Mouse (Mus musculus) olfactory bulb, adult 2 months (tissue): Measurements from ENCODE around the gene C1qbp. TPM values are rescaled to one million over a fixed set of nuclear protein-coding genes. Genes with fewer than 3 reads are reported as not detected.

Experiments used
- H3K27ac ChIP-seq: fragments of 200-500 bp; 2 replicates; pipeline ENCODE4 v1.5.1; 2012; ENCODE audit warnings: low read depth, low read length; ENCODE audit not compliant: insufficient read depth
- H3K4me1 ChIP-seq: fragments of 200-500 bp; 2 replicates; pipeline ENCODE4 v1.6.1; 2012; ENCODE audit warnings: low read length; ENCODE audit not compliant: control insufficient read depth, insufficient read depth
- H3K4me3 ChIP-seq: fragments of 200-500 bp; 2 replicates; pipeline ENCODE4 v1.5.1; 2012; ENCODE audit warnings: mild to moderate bottlenecking, low read depth, low read length, moderate library complexity; ENCODE audit not compliant: insufficient read depth
- CTCF ChIP-seq: fragments of 200-500 bp; IDR thresholded peaks from 2 replicates; pipeline ENCODE4 v1.5.1; 2012; ENCODE audit warnings: low read depth, mild to moderate bottlenecking, low read length, moderate library complexity; ENCODE audit not compliant: insufficient read depth
- POLR2A ChIP-seq: fragments of 200-500 bp; IDR thresholded peaks from 2 replicates; pipeline ENCODE4 v1.6.1; 2012; ENCODE audit warnings: mild to moderate bottlenecking, low read depth, low read length, moderate library complexity; ENCODE audit not compliant: insufficient read depth
- WGBS: fragments of 180-500 bp; shearing (Covaris S2); methylation state at CpG from one replicate; pipeline ENCODE4 v1.1.7; 2018; 5-methylcytosine and 5-hydroxymethylcytosine counted together
- polyA plus RNA-seq: library from polyadenylated mRNA; stranded (reverse); fragments of >200 nt; gene quantifications from 2 replicates; pipeline ENCODE4 v1.2.4, GENCODE M21; 2012; ENCODE audit warnings: low replicate concordance; ENCODE audit not compliant: missing spikeins, insufficient read depth, insufficient read length

C1qbp gene
- polyA plus RNA-seq, 1 experiment, result not detected

DNA sequence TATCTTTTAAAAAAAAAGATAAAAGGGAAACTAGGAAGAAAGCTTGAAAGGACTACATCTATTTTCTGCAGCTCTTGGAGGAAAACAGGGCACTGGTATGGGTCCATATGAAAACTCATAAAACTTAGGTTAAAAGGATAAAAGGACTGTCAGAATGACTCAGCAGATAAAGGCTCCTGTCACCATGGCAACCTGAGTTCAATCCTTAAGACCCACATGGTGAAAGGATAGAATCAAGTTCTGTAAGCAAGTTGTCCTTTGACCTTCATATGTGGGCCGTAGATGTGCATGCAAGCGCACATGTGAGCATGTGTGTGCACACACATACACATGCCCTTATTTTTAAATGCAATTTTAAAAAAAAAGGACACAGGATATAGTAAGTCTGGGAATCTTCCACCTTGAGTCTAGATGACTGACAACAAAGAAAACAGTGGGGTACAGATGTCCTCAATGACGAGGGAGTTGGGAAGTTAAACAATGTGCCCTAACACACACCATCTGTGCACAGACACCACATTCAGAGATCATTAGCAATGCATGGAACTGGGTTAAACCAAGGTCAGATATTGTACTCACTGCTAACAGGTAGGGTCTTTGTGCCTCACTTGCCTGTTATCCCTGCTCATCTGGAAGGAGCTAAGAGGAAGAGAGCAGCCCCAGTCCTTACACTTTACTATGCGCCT lies 18.5 kb downstream of the C1qbp start:
- H3K4me3 ChIP-seq, result no peak overlapping the region
- H3K27ac ChIP-seq, result no peak overlapping the region
- H3K4me1 ChIP-seq, result peaks cover 2% of the 10 kb centered on the region; the same call in 1 of the 2 replicates
- no peak for TF ChIP-seq CTCF
- TF ChIP-seq POLR2A, result no peak
- WGBS, result 81% methylated on average over 4 of the region's 4 CpGs

- TF ChIP-seq CTCF, result no peak
- TF ChIP-seq POLR2A, result no peak
- no peaks in the 10 kb centered on the region for H3K4me1 ChIP-seq
- no peak overlapping the region for H3K27ac ChIP-seq
- no peak overlapping the region for H3K4me3 ChIP-seq
- 88% methylated on average over 5 of the region's 5 CpGs for WGBS
Observed at GRCm38 (mm10) chr11:70960786-70961554, 21.9 kb downstream of the C1qbp start.

DNA sequence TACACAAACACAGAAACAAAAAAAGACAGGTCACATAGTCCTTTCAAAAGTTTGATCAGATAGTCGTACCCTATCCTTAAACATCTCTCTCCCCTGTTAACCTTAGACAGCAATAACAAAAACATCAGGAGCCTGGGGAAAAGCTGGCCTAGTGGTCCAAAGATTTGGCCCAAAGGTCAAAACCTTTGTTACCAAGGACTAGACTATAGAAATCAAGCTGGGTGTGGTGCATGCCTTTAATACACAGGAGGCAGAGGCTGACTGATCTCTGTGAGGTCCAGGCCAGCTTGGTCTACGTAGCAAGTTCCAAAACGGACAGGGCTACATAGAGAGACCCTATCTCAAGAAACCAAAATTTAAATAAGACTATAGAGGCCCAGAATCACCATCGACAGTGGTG lies 28.1 kb downstream of the C1qbp start:
- TF ChIP-seq CTCF (no peak), POLR2A (no peak)
- WGBS, result 90% methylated on average over 4 of the region's 4 CpGs
- H3K4me1 ChIP-seq, result no peaks in the 10 kb centered on the region
- no peak overlapping the region for H3K4me3 ChIP-seq
- no peak overlapping the region for H3K27ac ChIP-seq

DNA sequence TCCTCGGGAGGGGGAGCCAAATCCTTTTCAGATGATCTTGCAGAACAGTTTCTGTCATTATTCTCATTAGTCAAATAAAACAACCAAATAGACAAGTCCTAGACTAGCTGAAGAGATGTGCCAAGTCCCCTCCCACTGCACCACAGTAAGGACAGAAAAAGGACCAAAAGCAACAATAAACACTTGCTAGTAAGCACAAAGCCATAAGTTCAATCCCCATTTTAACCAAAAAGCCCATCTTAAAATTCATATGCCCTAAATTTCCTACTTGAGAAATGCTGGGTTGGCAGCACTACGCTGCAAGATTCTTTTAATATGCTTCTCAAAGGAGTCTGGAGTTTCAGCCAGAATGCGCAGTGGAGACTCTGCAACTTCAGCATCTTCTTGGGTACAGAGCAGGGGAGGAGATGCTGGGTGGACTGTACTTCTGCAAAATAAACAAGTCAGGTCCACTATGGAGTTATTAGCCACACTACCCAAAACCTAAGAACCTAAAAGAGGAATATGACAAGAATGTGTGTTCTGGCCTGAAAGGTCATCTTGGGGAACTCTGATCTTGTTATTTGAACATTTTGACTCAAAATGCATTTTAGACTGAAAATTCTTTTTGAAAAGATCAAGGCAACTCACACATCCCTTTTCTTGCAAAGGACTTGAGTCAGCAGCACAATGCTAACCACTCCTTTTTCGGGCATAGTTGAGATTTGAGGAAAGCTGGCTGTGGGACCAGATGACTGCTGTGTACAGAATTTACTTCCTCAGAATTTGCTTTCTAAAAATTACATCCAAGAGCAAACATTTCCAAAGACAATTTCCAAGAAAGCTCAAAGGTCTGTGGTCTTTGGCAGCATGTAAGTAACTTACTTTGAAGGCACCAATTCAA lies 37.6 kb downstream of the C1qbp start:
- Histone ChIP-seq H3K27ac (no peak overlapping the region), H3K4me1 (no peaks in the 10 kb centered on the region), H3K4me3 (no peak overlapping the region)
- TF ChIP-seq POLR2A (no peak), CTCF (no peak)
- 84% methylated on average over 4 of the region's 4 CpGs for WGBS

- WGBS, result 82% methylated on average over 7 of the region's 7 CpGs
- Histone ChIP-seq H3K4me3 (no peak overlapping the region), H3K27ac (no peak overlapping the region), H3K4me1 (no peaks in the 10 kb centered on the region)
- no peak for TF ChIP-seq POLR2A
- no peak for TF ChIP-seq CTCF
Observed at GRCm38 (mm10) chr11:70943651-70944050, 39.2 kb downstream of the C1qbp start.

GRCm38 (mm10) chr11:70942596-70942995 lies 40.2 kb downstream of the C1qbp start:
- Histone ChIP-seq H3K4me3 (no peak overlapping the region), H3K27ac (no peak overlapping the region), H3K4me1 (no peaks in the 10 kb centered on the region)
- 91% methylated on average over 1 of the region's 1 CpGs for WGBS
- TF ChIP-seq CTCF (no peak), POLR2A (no peak)

- TF ChIP-seq POLR2A (no peak), CTCF (no peak)
- Histone ChIP-seq H3K4me1 (no peaks in the 10 kb centered on the region), H3K27ac (no peak overlapping the region), H3K4me3 (no peak overlapping the region)
- WGBS, result 79% methylated on average over 7 of the region's 7 CpGs
Observed at GRCm38 (mm10) chr11:70935316-70935715, 47.5 kb downstream of the C1qbp start.

DNA sequence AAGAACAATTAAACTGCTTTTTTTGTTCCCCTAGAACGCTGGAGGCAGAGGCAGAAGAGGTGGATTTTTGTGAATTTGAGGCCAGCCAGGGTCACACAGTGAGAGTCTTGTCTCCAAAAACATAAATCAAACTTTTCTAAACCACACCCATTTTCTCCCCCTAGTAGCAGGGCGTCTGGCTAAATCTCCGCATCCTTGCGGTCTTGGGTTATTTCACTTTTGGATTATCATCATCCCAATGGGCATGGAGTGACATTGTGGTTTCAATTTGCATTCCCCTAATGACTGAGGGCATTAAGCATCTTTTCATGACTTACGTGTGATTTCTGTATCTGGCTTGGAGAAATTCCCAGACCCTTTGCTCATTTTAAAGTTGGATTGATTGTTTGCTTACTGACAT lies 51.4 kb downstream of the C1qbp start:
- Histone ChIP-seq H3K4me3 (no peak overlapping the region), H3K4me1 (no peaks in the 10 kb centered on the region), H3K27ac (no peak overlapping the region)
- WGBS, result 70% methylated on average over 5 of the region's 5 CpGs
- no peak for TF ChIP-seq CTCF
- TF ChIP-seq POLR2A, result no peak

Other genes starting within 250 kb of the C1qbp start
- gene Zfp3, start 218.8 kb downstream of the C1qbp start, polyA plus RNA-seq, result not detected in 2 replicates
- gene Scimp, start 170.4 kb downstream of the C1qbp start, polyA plus RNA-seq, result not detected in 2 replicates
- gene Rabep1, start 138.2 kb downstream of the C1qbp start, polyA plus RNA-seq, result not detected in 2 replicates
- gene Nup88, start 13.1 kb downstream of the C1qbp start, polyA plus RNA-seq, result not detected in 2 replicates
- not detected in 2 replicates for gene Rpain, start 12.8 kb downstream of the C1qbp start, polyA plus RNA-seq
- gene Dhx33, start 21.4 kb upstream of the C1qbp start, polyA plus RNA-seq, result not detected in 2 replicates
- gene Mis12, start 36.6 kb upstream of the C1qbp start, polyA plus RNA-seq, result 153 TPM in 1 of 2 replicates, not detected in the other
- gene Derl2, start 36.8 kb upstream of the C1qbp start, polyA plus RNA-seq, result not detected in 2 replicates
- gene 6330403K07Rik, start 50.5 kb upstream of the C1qbp start, polyA plus RNA-seq, result not detected in 2 replicates
- gene Nlrp1a, start 161.7 kb upstream of the C1qbp start, polyA plus RNA-seq, result not detected in 2 replicates
- gene Nlrp1b, start 247.7 kb upstream of the C1qbp start, polyA plus RNA-seq, result not detected in 2 replicates